Mouse (Mus musculus): ENCODE data around the gene Igfals.

Gene Igfals

GRCm38 (mm10) chr17:24867914-24868313, 2.1 kb downstream of the Igfals start:
- DNase-seq (ENCODE audit: low read depth): no peak

- no peak for DNase-seq (ENCODE audit: low read depth)
These were observed 8.1 kb downstream of the Igfals start for GRCm38 (mm10) chr17:24873695-24874404.

GRCm38 (mm10) chr17:24874405-24874745, 8.6 kb downstream of the Igfals start:
- DNase-seq (ENCODE audit: low read depth): no peak

GRCm38 (mm10) chr17:24874989-24875388, 9.2 kb downstream of the Igfals start:
- DNase-seq (ENCODE audit: low read depth): no peak

- DNase-seq (ENCODE audit: low read depth): no peak
These were observed 11.7 kb downstream of the Igfals start for GRCm38 (mm10) chr17:24877336-24878116.

GRCm38 (mm10) chr17:24878117-24878397, 12.3 kb downstream of the Igfals start:
- no peak for DNase-seq (ENCODE audit: low read depth)

- DNase-seq (ENCODE audit: low read depth): no peak
These were observed 12.7 kb downstream of the Igfals start for GRCm38 (mm10) chr17:24878531-24878930.

GRCm38 (mm10) chr17:24881738-24882440, 16.1 kb downstream of the Igfals start:
- DNase-seq (ENCODE audit: low read depth): peak; percentile 30

- no peak for DNase-seq (ENCODE audit: low read depth)
These were observed 18.6 kb downstream of the Igfals start for GRCm38 (mm10) chr17:24884391-24884790.

- no peak for DNase-seq (ENCODE audit: low read depth)
These were observed 19.7 kb downstream of the Igfals start for GRCm38 (mm10) chr17:24885356-24886133.

- peak; percentile 98 for DNase-seq (ENCODE audit: low read depth)
These were observed 20.5 kb downstream of the Igfals start, which contains the start of the genes Nubp2 and Spsb3 for GRCm38 (mm10) chr17:24886134-24886931. Gene Nubp2 (minus strand): TSS chr17:24886349. Gene Spsb3 (plus strand): TSS chr17:24886643.

GRCm38 (mm10) chr17:24886932-24887271, 21.1 kb downstream of the Igfals start:
- no peak for DNase-seq (ENCODE audit: low read depth)

GRCm38 (mm10) chr17:24887291-24888080, 21.7 kb downstream of the Igfals start:
- no peak for DNase-seq (ENCODE audit: low read depth)

GRCm38 (mm10) chr17:24888862-24889261, 23.1 kb downstream of the Igfals start:
- no peak for DNase-seq (ENCODE audit: low read depth)

- DNase-seq (ENCODE audit: low read depth): no peak
These were observed 24.6 kb downstream of the Igfals start for GRCm38 (mm10) chr17:24890151-24891092.

GRCm38 (mm10) chr17:24891321-24891720, 25.5 kb downstream of the Igfals start:
- DNase-seq (ENCODE audit: low read depth): no peak

GRCm38 (mm10) chr17:24892785-24893184, 27.0 kb downstream of the Igfals start:
- no peak for DNase-seq (ENCODE audit: low read depth)

- no peak for DNase-seq (ENCODE audit: low read depth)
These were observed 27.5 kb downstream of the Igfals start for GRCm38 (mm10) chr17:24893276-24893675.
